ENCODE assay signal across 20 mouse cellular contexts in the genomic region with DNA sequence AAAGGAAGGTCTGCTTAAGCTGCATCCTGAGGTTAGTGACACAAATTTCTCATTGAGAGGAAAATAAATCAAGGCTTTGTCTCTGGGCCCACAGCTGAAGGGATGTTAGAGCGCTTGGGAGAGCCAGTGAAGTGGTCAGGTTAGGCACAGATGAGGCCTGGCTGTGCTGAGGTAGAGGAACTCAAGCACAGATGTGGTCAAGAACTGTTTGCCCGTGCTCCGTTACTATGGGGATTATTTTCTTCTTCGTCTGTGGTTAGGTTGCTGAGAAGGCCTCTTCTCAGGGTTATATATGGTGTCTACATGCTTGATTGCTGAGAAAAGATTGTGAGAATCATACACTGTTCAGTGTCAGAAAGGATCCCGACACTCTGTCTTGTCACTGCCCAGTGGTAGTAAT.
DNase-seq lines count a peak whose midpoint lies in the region; ATAC-seq and TF ChIP-seq lines count a peak whose summit lies in the region.
"Had no signal": no experiment of that assay in that cellular context is flagged by ENCODE, and none has a peak within 500 bp of the region (broad histone marks: within the 10 kb centered on the region; RNA-seq: fewer than 3 reads in every experiment).

No protein-coding gene starts in this region.

- no peak for ATAC-seq in heart, embryonic 14.5 days (ENCODE audit: insufficient number of reproducible peaks, insufficient read depth, low FRiP score, low read depth)
- ATAC-seq in intestine, embryonic 14.5 days (replicated peaks; ENCODE audit: low FRiP score, low TSS enrichment, low read depth): no peak
- no peak for ATAC-seq in intestine, postnatal 0 days
- ATAC-seq in megakaryocyte progenitor cell, adult 5-6 weeks (replicated peaks; ENCODE audit: poor library complexity): peak; percentile 51; the same call in 1 of the 2 replicates
- no peak for ATAC-seq in CD4-positive, CD25-positive, alpha-beta regulatory T cell, adult 4 months
- ATAC-seq: forebrain, embryonic 16.5 days had no signal

- peak overlapping the region; percentile 39 to 43 for H3K27ac ChIP-seq in heart, embryonic 14.5 days (replicated peaks in 1 of 2; ENCODE audit: control insufficient read depth in 1 of 2, insufficient read depth in 1 of 2, low read depth in 2 of 2, low read length in 2 of 2)
- peak overlapping the region; percentile 28; the same call in 1 of the 2 replicates for H3K27ac ChIP-seq in intestine, embryonic 14.5 days (ENCODE audit: low read depth)
- no peak overlapping the region for H3K27ac ChIP-seq in intestine, postnatal 0 days (ENCODE audit: low read depth, low read length)
- H3K27ac ChIP-seq: embryonic facial prominence, embryonic 12.5 days; hindbrain, embryonic 10.5 days; hindbrain, embryonic 15.5 days had no signal

- 61% methylated on average over 5 of the region's 5 CpGs for WGBS in heart, embryonic 14.5 days
- 39% methylated on average over 5 of the region's 5 CpGs for WGBS in intestine, embryonic 14.5 days
- WGBS in intestine, postnatal 0 days: 75% methylated on average over 5 of the region's 5 CpGs

- H3K4me3 ChIP-seq in heart, embryonic 14.5 days (ENCODE audit: control insufficient read depth in 1 of 2, insufficient read depth in 1 of 2, low read depth in 1 of 2, low read length in 2 of 2): no peak overlapping the region
- no peak overlapping the region for H3K4me3 ChIP-seq in intestine, embryonic 14.5 days (ENCODE audit: low read depth, low read length)
- no peak overlapping the region for H3K4me3 ChIP-seq in intestine, postnatal 0 days (ENCODE audit: low read depth, low read length)
- H3K4me3 ChIP-seq: embryonic facial prominence, embryonic 12.5 days; hindbrain, embryonic 10.5 days; hindbrain, embryonic 15.5 days had no signal

- no peaks in the 10 kb centered on the region for H3K36me3 ChIP-seq in heart, embryonic 14.5 days (ENCODE audit: control insufficient read depth, insufficient read depth, low read length)
- no peaks in the 10 kb centered on the region for H3K36me3 ChIP-seq in intestine, embryonic 14.5 days (ENCODE audit: control insufficient read depth, insufficient read depth, low read length)
- no peaks in the 10 kb centered on the region for H3K36me3 ChIP-seq in intestine, postnatal 0 days (ENCODE audit: control insufficient read depth, insufficient read depth)
- H3K36me3 ChIP-seq: embryonic facial prominence, embryonic 12.5 days; hindbrain, embryonic 10.5 days; hindbrain, embryonic 15.5 days had no signal

- intact Hi-C loops in heart, postnatal 25 days (cut with DNase I): no loop called here

- DNase-seq in heart, adult 11 months: peak; percentile 28
- DNase-seq in heart, postnatal 25 days (ENCODE audit: low spot score): no peak
- no peak for DNase-seq in heart, postnatal 4 days
- peak; percentile 50 for DNase-seq in intestine, embryonic 14.5 days (ENCODE audit: low spot score)
- DNase-seq: adrenal gland, postnatal 10 days; B cell, adult 2 months; cerebellum, adult 11 months; cerebellum, adult 8-10 months; cerebellum, postnatal 14 days; gastrocnemius, postnatal 10 days; kidney, adult 11 months; kidney, adult 9 months had no signal

- H3K9me3 ChIP-seq in heart, embryonic 14.5 days (ENCODE audit: control insufficient read depth, low read length): no peaks in the 10 kb centered on the region
- no peaks in the 10 kb centered on the region for H3K9me3 ChIP-seq in intestine, embryonic 14.5 days (ENCODE audit: control insufficient read depth, low read length)
- H3K9me3 ChIP-seq in intestine, postnatal 0 days (ENCODE audit: control insufficient read depth): no peaks in the 10 kb centered on the region
- H3K9me3 ChIP-seq: embryonic facial prominence, embryonic 12.5 days; hindbrain, embryonic 10.5 days; hindbrain, embryonic 15.5 days had no signal

- no peak overlapping the region for H3K4me2 ChIP-seq in heart, embryonic 14.5 days (ENCODE audit: low read length)
- H3K4me2 ChIP-seq in intestine, embryonic 14.5 days (ENCODE audit: low read length): no peak overlapping the region
- no peak overlapping the region for H3K4me2 ChIP-seq in intestine, postnatal 0 days (replicated peaks; ENCODE audit: low read depth)
- H3K4me2 ChIP-seq: embryonic facial prominence, embryonic 12.5 days; hindbrain, embryonic 15.5 days had no signal

- H3K9ac ChIP-seq in heart, embryonic 14.5 days (ENCODE audit: low read length): no peak overlapping the region
- no peak overlapping the region for H3K9ac ChIP-seq in intestine, embryonic 14.5 days (ENCODE audit: low read length)
- no peak overlapping the region for H3K9ac ChIP-seq in intestine, postnatal 0 days (ENCODE audit: low read depth, low read length)
- H3K9ac ChIP-seq: embryonic facial prominence, embryonic 12.5 days; hindbrain, embryonic 15.5 days had no signal

- no peak for TF ChIP-seq CTCF in intestine, postnatal 0 days (IDR thresholded peaks at IDR 0.05; ENCODE audit: low read depth)

- H3K27me3 ChIP-seq in heart, embryonic 14.5 days (ENCODE audit: control insufficient read depth, insufficient read depth, low read length): no peaks in the 10 kb centered on the region
- no peaks in the 10 kb centered on the region for H3K27me3 ChIP-seq in intestine, embryonic 14.5 days (replicated peaks; ENCODE audit: control insufficient read depth, insufficient read depth, low read length)
- H3K27me3 ChIP-seq in intestine, postnatal 0 days (replicated peaks; ENCODE audit: control insufficient read depth, insufficient read depth, low read length): no peaks in the 10 kb centered on the region
- H3K27me3 ChIP-seq: embryonic facial prominence, embryonic 12.5 days; hindbrain, embryonic 15.5 days had no signal

- peaks cover 33 to 63% of the 10 kb centered on the region in 2 experiments for H3K4me1 ChIP-seq in heart, embryonic 14.5 days (ENCODE audit: control insufficient read depth in 2 of 2, insufficient read depth in 2 of 2, low read length in 2 of 2)
- peaks cover 3% of the 10 kb centered on the region; the same call in 1 of the 2 replicates for H3K4me1 ChIP-seq in intestine, embryonic 14.5 days (replicated peaks; ENCODE audit: control insufficient read depth, insufficient read depth, low read length)
- H3K4me1 ChIP-seq in intestine, postnatal 0 days (replicated peaks; ENCODE audit: control insufficient read depth, insufficient read depth, low read length): no peaks in the 10 kb centered on the region
- H3K4me1 ChIP-seq: embryonic facial prominence, embryonic 12.5 days; hindbrain, embryonic 15.5 days had no signal

Comparison
In these comparisons a context has a peak if more than half of its experiments do, and no peak if none do; other contexts are left out.
1. DNase-seq: peak in heart, adult 11 months (single experiment) and intestine, embryonic 14.5 days (single experiment); none in heart, postnatal 25 days (single experiment) and heart, postnatal 4 days (single experiment).